ENCODE assay signal across 22 mouse cellular contexts in the genomic region with DNA sequence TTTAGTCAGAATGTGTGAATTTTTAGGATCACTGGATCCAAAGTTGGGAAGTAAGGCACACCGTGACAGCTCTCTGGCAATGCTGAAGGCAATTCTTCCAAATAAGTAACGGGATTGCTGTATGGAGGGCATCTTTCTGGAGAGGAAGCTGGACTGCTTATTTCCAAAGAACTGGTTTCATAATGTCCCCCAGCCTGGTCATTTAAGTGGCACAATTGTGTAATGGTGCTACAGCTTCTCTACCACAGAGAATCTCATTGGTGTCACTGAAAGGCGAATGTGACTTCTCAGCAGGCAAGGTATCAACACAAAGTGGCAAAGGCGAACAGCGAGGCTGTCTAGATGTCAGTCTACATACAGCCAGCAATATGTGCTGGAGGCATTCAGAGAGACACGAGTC.
A peak's percentile ranks its signal among the peaks of the same experiment; 100 is the strongest.
DNase-seq lines count a peak whose midpoint lies in the region; ATAC-seq and TF ChIP-seq lines count a peak whose summit lies in the region.
"Had no signal": no experiment of that assay in that cellular context is flagged by ENCODE, and none has a peak within 500 bp of the region (broad histone marks: within the 10 kb centered on the region; RNA-seq: fewer than 3 reads in every experiment).

No protein-coding gene starts in this region.

- no peak overlapping the region for H3K4me2 ChIP-seq in forebrain, embryonic 12.5 days
- H3K4me2 ChIP-seq: embryonic facial prominence, embryonic 13.5 days; forebrain, embryonic 13.5 days; hindbrain, embryonic 13.5 days had no signal

- no peaks in the 10 kb centered on the region for H3K9me3 ChIP-seq in forebrain, embryonic 12.5 days
- H3K9me3 ChIP-seq: embryonic facial prominence, embryonic 13.5 days; forebrain, embryonic 13.5 days; heart, embryonic 10.5 days; hindbrain, embryonic 13.5 days had no signal

- no peak for TF ChIP-seq CTCF in bone marrow, adult 2 months (IDR thresholded peaks at IDR 0.05; ENCODE audit: control insufficient read depth, insufficient read depth, low read length)

- H3K27me3 ChIP-seq in forebrain, embryonic 12.5 days: no peaks in the 10 kb centered on the region
- H3K27me3 ChIP-seq: embryonic facial prominence, embryonic 13.5 days; forebrain, embryonic 13.5 days; hindbrain, embryonic 13.5 days had no signal

- no peak overlapping the region for H3K4me3 ChIP-seq in bone marrow, adult 2 months (replicated peaks; ENCODE audit: control insufficient read depth, low read depth, low read length)
- H3K4me3 ChIP-seq in forebrain, embryonic 12.5 days (replicated peaks): no peak overlapping the region
- H3K4me3 ChIP-seq: embryonic facial prominence, embryonic 13.5 days; forebrain, embryonic 13.5 days; gastrocnemius, adult 2 months; heart, embryonic 10.5 days; hindbrain, embryonic 13.5 days had no signal

- H3K4me1 ChIP-seq in bone marrow, adult 2 months (ENCODE audit: control insufficient read depth, insufficient read depth, low read length): peaks cover 8% of the 10 kb centered on the region; the same call in 1 of the 2 replicates
- H3K4me1 ChIP-seq in forebrain, embryonic 12.5 days: no peaks in the 10 kb centered on the region
- H3K4me1 ChIP-seq: embryonic facial prominence, embryonic 13.5 days; heart, embryonic 10.5 days had no signal

- H3K27ac ChIP-seq in bone marrow, adult 2 months (ENCODE audit: control insufficient read depth, insufficient read depth, low read depth, low read length, poor library complexity): peak overlapping the region; percentile 29; the same call in 1 of the 2 replicates
- H3K27ac ChIP-seq in forebrain, embryonic 12.5 days: no peak overlapping the region
- H3K27ac ChIP-seq: embryonic facial prominence, embryonic 13.5 days; forebrain, embryonic 13.5 days; gastrocnemius, adult 2 months; heart, embryonic 10.5 days; hindbrain, embryonic 13.5 days; hindbrain, postnatal 0 days had no signal

- peak; percentile 43 for DNase-seq in lung, postnatal 36 days
- no peak for DNase-seq in lung, postnatal 14 days
- DNase-seq in embryo, embryonic 9.5 days (ENCODE audit: extremely low spot score): no peak
- DNase-seq in frontal cortex, postnatal 36 days (ENCODE audit: low spot score in 2 of 2): no peak
- DNase-seq: adrenal gland, postnatal 14 days; B cell, adult 2 months; cerebellum, adult 2 months; cerebellum, postnatal 10 days; forebrain, postnatal 0 days; gastrocnemius, adult 2 months; gastrocnemius, postnatal 25 days; heart, adult 18-20 months; heart, postnatal 10 days had no signal

- H3K36me3 ChIP-seq in forebrain, embryonic 12.5 days (replicated peaks): no peaks in the 10 kb centered on the region
- H3K36me3 ChIP-seq: embryonic facial prominence, embryonic 13.5 days; heart, embryonic 10.5 days; hindbrain, embryonic 13.5 days had no signal

- no peak for TF ChIP-seq POLR2A in bone marrow, adult 2 months (IDR thresholded peaks at IDR 0.05; ENCODE audit: borderline replicate concordance, control insufficient read depth, low read depth, low read length)

- WGBS in bone marrow, adult 2 months: 41% methylated on average over 6 of the region's 6 CpGs
- 89% methylated on average over 6 of the region's 6 CpGs for WGBS in forebrain, embryonic 12.5 days

- no peak overlapping the region for H3K9ac ChIP-seq in forebrain, embryonic 12.5 days
- H3K9ac ChIP-seq: embryonic facial prominence, embryonic 13.5 days; forebrain, embryonic 13.5 days; forebrain, postnatal 0 days; hindbrain, embryonic 13.5 days had no signal

- ATAC-seq in megakaryocyte, adult 5-6 weeks (ENCODE audit: poor library complexity, severe bottlenecking): peak; percentile 62
- ATAC-seq in forebrain, embryonic 12.5 days (ENCODE audit: low FRiP score): no peak
- ATAC-seq: CD4-positive, CD25-positive, alpha-beta regulatory T cell, adult 4 months; forebrain, embryonic 13.5 days; forebrain, postnatal 0 days; hindbrain, postnatal 0 days had no signal
